Mouse (Mus musculus) embryonic fibroblast, embryonic 13.5 days (primary cell): ENCODE data around the gene Tor3a. TPM values are rescaled to one million over a fixed set of nuclear protein-coding genes. Genes with fewer than 3 reads are reported as not detected.

Source experiments
- H3K27ac ChIP-seq: 2 replicates; pipeline ENCODE4 v1.5.1; 2012; ENCODE audit warnings: low read length, control low read depth, inconsistent platforms; ENCODE audit not compliant: insufficient read depth
- H3K4me1 ChIP-seq: 2 replicates; pipeline ENCODE4 v1.6.1; 2011; ENCODE audit warnings: low read length; ENCODE audit not compliant: control insufficient read depth, insufficient read depth
- H3K4me3 ChIP-seq: 2 replicates; pipeline ENCODE4 v1.5.1; 2011; ENCODE audit warnings: mild to moderate bottlenecking, control low read depth, low read length; ENCODE audit not compliant: insufficient read depth
- CTCF ChIP-seq: IDR thresholded peaks from 2 replicates; pipeline ENCODE4 v1.5.1; 2011; ENCODE audit warnings: mild to moderate bottlenecking, control low read depth, low read length, moderate library complexity, borderline replicate concordance; ENCODE audit not compliant: insufficient read depth
- POLR2A ChIP-seq: IDR thresholded peaks from 2 replicates; pipeline ENCODE4 v1.6.1; 2011; ENCODE audit warnings: low read depth, mild to moderate bottlenecking, control low read depth, low read length, moderate library complexity
- polyA plus RNA-seq: library from polyadenylated mRNA; stranded (reverse); fragments of >200 nt; gene quantifications from 2 replicates; pipeline ENCODE4 v1.2.4, GENCODE M21; 2011; ENCODE audit warnings: low read depth; ENCODE audit not compliant: missing spikeins, insufficient read length

The Tor3a gene
- polyA plus RNA-seq = 25.3 and 30.7 TPM in 2 replicates

DNA sequence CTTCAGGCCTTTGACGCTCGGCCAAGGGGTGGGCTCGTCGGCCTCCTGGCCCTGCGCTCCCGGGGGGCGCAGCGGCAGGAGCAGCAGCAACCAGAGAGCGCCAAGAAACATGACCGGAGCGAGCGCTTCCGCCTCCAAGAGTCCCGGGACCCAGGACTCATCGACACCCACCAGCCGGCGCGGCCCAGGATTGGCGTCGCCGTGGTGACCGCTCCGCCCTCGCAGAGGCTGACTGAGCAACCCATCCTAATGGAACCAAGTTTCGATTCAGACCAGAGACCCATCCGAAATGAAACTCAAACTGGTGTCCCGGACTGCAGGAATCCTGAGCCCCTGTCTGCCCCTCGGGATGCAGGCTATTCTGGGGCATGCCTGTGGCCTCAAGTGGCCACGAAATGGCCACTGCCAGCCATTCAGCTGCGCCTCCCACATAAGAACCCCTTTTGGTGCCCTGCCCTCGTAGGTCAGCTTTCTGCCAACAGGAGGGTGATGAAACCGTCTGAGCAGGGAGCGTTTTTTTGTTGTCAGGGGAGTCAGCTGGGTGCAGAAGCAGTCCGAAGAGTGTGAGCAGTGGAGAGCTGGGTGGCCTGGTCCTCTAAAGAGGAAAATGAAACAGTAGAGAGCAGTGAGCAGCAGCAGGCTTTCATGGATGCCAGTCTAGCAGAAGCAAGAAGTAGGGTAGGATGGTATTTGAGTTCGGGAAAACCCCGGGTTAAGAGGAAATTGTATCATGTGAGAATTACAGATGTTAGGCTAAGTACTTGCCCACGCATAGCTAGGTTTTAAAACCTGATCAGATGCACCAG is at the start of gene Tor3a:
TSS of gene Tor3a (minus strand) at position 162 of the 806 bp plus-strand sequence.
- Histone ChIP-seq H3K27ac (peak within 1 kb of the TSS; percentile 70), H3K4me3 (peak within 1 kb of the TSS; percentile 71), H3K4me1 (no peaks in the 10 kb centered on the region)
- TF ChIP-seq POLR2A (peak; percentile 73), CTCF (no peak)

DNA sequence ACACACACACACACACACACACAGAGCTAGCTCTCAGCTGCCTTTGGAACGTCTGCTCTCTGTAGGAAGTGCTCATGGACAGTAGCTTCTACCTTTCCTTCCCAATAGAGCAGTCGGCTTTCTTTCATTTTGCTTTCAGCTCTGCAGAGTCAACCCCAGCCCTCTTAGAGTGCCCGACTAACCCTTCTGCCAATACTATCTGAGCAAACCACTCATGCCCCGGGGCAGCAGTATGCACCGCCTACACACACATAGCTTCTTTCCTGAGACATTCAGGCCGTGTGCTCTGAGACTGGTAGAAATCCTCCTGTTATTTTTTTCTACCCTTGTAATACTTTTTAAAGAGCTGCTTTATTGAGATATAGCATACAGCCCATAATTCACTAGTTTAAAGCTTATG is 47.9 kb upstream of the Tor3a start:
- Histone ChIP-seq H3K4me1 (no peaks in the 10 kb centered on the region), H3K4me3 (no peak overlapping the region), H3K27ac (no peak overlapping the region)
- TF ChIP-seq POLR2A = no peak
- TF ChIP-seq CTCF = no peak

DNA sequence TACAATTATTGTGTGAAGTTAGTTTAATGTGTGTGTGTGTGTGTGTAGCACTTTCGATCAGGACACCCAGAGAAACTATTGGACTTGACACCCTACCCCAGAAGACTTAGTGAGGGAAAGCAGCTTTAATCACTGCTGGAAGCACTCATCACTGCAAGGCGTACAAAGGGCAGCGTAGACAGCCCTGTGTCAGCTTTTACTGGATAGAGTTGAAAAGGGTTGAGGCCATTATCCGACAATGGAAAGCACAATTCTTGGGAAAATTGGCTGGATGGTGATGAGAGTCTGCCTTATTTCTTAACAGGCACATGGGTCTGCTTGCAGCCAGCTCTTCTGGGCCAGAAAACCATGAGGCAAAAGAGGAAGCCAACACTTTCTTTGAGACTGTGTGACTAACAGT is 45.9 kb upstream of the Tor3a start:
- Histone ChIP-seq H3K4me3 (no peak overlapping the region), H3K27ac (no peak overlapping the region), H3K4me1 (no peaks in the 10 kb centered on the region)
- TF ChIP-seq POLR2A (no peak), CTCF (no peak)

DNA sequence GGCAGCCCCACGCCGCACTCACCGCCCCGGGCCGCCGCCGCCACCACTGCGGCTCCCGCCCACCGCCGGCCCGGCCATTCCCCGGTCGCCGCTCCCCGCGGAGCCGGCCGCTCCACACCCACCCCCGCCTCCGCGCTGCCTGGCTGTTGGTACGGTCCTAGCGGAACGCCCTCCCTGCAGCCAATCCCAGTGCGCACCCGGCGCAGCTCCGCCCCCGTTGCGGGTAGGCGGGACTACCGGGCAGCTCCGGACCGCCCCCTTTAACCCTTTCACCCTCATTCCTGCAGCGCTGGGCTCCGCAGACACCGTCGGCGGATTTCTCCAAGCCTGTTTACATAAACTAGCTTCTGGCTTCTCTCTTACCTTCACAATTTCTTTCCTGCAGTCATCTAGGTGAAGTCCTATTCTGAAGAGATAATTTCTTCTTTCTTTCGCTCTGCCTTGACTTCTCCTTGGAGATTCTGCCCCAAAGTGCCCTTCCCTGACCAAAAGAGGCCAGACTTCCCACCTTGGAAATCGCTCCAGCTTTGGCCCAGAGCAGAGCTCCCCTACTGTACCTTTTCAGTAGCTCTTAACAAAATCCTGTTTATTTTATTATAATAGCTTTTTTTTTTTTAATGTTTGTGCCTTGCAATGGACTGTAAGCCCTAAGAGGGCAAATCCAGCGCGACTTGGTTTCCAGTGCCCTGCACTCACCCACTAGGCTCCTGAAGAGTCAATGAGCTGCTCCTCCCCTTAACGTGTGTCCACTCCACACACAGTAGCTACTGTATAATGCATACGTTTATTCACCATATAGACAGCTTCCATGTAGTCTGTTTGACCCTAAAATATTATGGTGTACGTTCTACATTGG is 45.0 kb upstream of the Tor3a start, which contains the start of gene Fam20b:
TSS of gene Fam20b (minus strand) at position 137 of the 856 bp plus-strand sequence.
- peak within 1 kb of the TSS; percentile 1; the same call in 1 of the 2 replicates for H3K27ac ChIP-seq
- TF ChIP-seq POLR2A (peak; percentile 63), CTCF (no peak)
- no peaks in the 10 kb centered on the region for H3K4me1 ChIP-seq
- H3K4me3 ChIP-seq = peak within 1 kb of the TSS; percentile 68

DNA sequence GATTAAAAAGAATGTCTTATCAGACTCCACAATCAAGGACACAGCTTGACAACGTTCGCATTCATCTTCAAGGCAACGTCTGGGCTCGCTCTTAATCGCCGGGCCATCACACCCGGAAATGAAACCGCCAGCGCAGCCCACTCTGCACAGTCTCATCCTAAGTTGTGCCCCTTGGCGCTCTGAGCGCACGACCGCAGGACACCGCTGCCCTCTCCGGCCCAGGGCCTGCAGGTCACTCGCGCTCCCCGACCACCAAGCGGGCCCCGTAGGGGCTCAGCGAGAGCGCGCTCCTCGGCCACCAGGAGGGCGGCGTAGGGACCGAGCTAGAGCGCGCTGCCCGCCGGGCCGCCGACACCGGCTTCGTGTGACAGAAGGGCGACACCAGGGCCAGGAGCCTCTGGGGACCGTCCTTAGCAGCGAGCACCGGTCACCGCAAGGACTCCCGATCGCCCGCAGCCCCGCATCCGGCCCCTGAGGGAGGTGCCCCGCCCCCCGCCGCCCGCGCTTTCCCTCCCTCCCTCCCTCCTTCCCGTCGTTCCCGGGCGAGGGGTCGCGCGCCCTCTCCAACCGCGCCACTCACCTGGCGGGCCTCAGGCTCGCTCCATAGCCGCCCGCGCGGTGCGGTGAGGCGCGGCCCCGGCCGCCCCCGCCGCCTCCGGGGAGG is 44.3 kb upstream of the Tor3a start:
- TF ChIP-seq CTCF = no peak
- peak; percentile 43; the same call in 1 of the 2 replicates for TF ChIP-seq POLR2A
- Histone ChIP-seq H3K4me3 (peak overlapping the region; percentile 68), H3K4me1 (no peaks in the 10 kb centered on the region), H3K27ac (peak overlapping the region; percentile 1; the same call in 1 of the 2 replicates)

DNA sequence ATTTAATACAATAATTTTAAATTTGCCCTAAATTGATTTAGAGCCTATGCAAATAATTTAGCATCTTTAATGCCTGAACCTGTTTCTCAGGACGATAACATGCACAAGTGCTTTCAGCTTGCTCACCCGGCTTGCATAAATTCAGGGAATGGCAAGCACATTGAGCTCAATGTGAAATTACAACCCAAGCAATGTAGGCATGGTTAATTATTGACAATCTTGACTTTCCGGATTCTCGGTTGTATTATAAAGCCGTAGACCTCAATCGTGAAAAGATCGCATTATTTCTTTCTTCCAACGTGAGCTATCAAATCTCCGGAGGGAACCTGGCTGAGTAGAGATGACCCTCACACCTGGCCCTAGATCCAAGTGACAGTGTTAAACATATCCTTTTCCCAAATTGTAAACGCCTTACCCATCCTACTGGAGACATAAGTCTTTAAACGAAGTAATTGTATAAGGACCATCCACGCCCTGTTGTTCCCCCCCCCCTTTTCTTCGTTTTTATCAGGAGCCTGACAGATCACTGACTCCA is 43.7 kb upstream of the Tor3a start:
- peak overlapping the region; percentile 68 for H3K4me3 ChIP-seq
- peak overlapping the region; percentile 1; the same call in 1 of the 2 replicates for H3K27ac ChIP-seq
- TF ChIP-seq CTCF (no peak), POLR2A (no peak)
- H3K4me1 ChIP-seq = no peaks in the 10 kb centered on the region

DNA sequence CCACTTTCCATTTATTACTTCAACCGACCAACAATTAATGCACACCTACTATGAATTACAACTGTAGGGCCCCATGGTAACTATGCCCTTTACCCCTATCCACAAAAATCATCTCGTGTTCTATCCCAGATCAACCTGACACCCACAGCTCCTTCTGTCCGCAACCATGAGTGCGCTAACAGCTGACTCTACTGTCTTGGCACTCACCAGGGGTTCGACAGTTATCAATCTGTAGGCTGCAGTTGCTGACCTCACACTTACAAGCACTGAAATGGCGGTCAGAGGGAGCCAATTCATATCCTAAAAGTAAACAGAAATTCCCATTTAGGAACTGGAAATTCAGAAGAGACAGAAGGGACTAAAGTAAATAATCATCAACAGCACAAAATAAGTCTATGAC is 42.5 kb upstream of the Tor3a start:
- H3K4me3 ChIP-seq = no peak overlapping the region
- no peak for TF ChIP-seq POLR2A
- TF ChIP-seq CTCF = no peak
- no peaks in the 10 kb centered on the region for H3K4me1 ChIP-seq
- no peak overlapping the region for H3K27ac ChIP-seq

DNA sequence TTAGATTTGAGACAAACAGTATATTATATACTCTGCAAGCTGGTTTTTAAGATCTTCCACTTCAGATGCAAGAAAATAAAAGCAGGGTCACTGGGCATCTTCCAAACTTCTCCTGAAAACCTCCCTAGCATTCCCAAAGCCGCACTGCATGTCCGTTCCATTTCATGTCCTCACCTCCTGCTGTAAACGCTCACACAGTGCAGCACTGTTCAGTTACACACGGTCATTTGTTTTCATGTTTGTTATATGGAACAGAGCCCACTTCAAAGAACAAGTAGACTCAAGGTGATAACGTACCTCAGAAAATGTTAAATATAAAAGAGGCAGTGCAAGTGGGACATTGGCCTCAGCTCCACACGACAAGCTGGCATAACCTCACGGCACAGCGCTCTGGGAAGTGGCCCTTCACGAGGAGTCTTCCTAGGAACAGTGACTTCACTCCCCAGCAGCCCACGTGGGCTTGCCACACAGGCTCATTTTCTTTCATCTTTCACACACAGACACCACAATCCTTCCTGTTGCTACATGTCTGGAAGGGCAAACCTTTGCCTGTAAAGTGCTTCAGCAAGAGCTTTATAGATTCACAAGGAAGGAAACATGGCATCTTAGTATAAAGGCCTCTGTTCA is 36.4 kb upstream of the Tor3a start:
- TF ChIP-seq CTCF = no peak
- no peak for TF ChIP-seq POLR2A
- Histone ChIP-seq H3K27ac (no peak overlapping the region), H3K4me1 (no peaks in the 10 kb centered on the region), H3K4me3 (no peak overlapping the region)

DNA sequence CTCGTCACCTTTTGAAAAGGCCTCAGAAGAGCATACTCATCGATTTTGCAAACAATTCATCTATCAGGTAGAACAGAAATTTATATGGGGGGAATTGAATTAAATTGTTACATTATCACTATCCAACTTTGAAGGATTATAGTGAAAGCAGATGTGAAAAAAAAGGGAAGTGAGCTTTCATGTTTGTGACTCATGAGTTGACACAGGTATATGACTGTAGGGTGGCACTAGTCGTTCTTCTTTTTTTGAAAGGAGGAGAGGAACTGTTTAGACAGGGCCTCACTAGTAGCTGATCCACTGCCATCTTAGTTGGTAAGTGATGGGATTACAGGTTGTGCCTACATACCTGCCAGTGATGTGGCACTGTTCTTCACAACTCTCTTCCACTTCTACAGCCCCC is 34.5 kb upstream of the Tor3a start:
- H3K27ac ChIP-seq = no peak overlapping the region
- TF ChIP-seq CTCF (no peak), POLR2A (no peak)
- no peaks in the 10 kb centered on the region for H3K4me1 ChIP-seq
- no peak overlapping the region for H3K4me3 ChIP-seq
